Mouse (Mus musculus) inflammation-experienced regulatory T-cells, adult 16 weeks (primary cell): Measurements from ENCODE around the gene Manea. TPM values are rescaled to one million over a fixed set of nuclear protein-coding genes. Genes with fewer than 3 reads are reported as not detected.

Experiments
- polyA plus RNA-seq: library from polyadenylated mRNA; unstranded; fragments of 100-300 nt; shearing (Covaris generic); gene quantifications from one replicate; pipeline ENCODE4 v1.2.1, GENCODE M21; 2017

The Manea gene
- 14.8 TPM for polyA plus RNA-seq

DNA sequence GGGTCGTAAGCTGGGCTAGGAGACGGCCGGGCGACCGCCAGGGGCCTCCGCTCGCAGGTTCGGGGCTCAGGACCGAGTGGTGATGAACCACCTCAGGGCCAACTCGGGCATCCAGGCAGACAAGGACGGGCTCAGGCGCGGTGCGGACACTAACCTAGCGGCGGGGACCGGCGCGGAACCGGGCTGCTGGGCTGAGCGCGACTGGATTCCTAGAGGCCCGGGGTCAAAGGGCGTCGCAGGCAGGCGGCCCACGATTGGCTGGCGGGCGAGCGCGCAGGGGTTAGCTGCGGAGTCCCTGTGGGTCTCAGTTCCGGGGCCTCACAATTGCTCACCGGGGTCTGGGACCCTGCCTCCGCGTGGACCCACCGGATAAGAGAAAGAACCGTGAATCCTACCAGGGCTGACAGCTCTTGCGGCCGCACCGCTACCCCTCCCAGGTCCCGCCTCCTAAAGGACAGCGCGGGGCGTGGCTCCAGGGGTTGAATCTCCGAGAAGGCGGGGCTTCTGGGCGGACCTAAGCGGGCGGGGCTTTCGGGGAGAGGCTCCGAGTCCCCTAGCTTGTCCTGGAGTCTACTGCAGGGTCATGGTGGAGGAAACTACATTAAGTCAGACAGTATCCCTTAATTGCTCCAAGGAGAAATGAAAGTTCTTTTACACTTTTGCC, at the start of gene Manea:
TSS of gene Manea (minus strand) at position 449 of the 664 bp plus-strand sequence.

